Mouse (Mus musculus): ENCODE data around the gene Rad18. TPM values are rescaled to one million over a fixed set of nuclear protein-coding genes. Genes with fewer than 3 reads are reported as not detected.

The Rad18 gene
- total RNA-seq (2018; cell fraction: chromatin; rRNA removed), result 10 to 100 TPM in 24 of 26 experiments, 1 to 10 TPM in 2; 5.2 to 42.0 (median 17.1) TPM
- 1 to 10 TPM; 2.5 to 5.2 (median 3.6) TPM for total RNA-seq (2018; cell fraction: cytosol; rRNA removed)
- 10 to 100 TPM in 12 of 26 experiments, 1 to 10 TPM in 14; 4.6 to 27.3 (median 9.8) TPM for total RNA-seq (2018; cell fraction: nucleus; rRNA removed)
- polyA plus RNA-seq (2018), result 2.3 to 10.0 TPM (median 4.8 TPM) in 3 replicates

GRCm38 (mm10) chr6:112696056-112696950 lies at the start of gene Rad18:
Rad18 (minus strand) TSS chr6:112696686.
- Histone ChIP-seq H3K4me3 (ENCODE audit: inconsistent target) (peak within 1 kb of the TSS; percentile 62), H3K36me3 (ENCODE audit: inconsistent target) (no peaks in the 10 kb centered on the region), H3K27ac (peak within 1 kb of the TSS; percentile 48), H3K79me2 (ENCODE audit: inconsistent target) (peaks cover 31% of the 10 kb centered on the region)
- WGBS (ENCODE audit: missing documents), result under 1% methylated on average over 72 of the region's 77 CpGs

GRCm38 (mm10) chr6:112742297-112742696 lies 45.8 kb upstream of the Rad18 start:
- H3K36me3 ChIP-seq (ENCODE audit: inconsistent target), result no peaks in the 10 kb centered on the region
- H3K4me3 ChIP-seq (ENCODE audit: inconsistent target), result no peak overlapping the region
- no peak overlapping the region for H3K27ac ChIP-seq
- no peaks in the 10 kb centered on the region for H3K79me2 ChIP-seq (ENCODE audit: inconsistent target)
- 96% methylated on average over 2 of the region's 2 CpGs for WGBS (ENCODE audit: missing documents)

GRCm38 (mm10) chr6:112741766-112742165 lies 45.3 kb upstream of the Rad18 start:
- WGBS (ENCODE audit: missing documents), result 98% methylated on average over 5 of the region's 5 CpGs
- Histone ChIP-seq H3K27ac (no peak overlapping the region), H3K36me3 (ENCODE audit: inconsistent target) (no peaks in the 10 kb centered on the region), H3K79me2 (ENCODE audit: inconsistent target) (no peaks in the 10 kb centered on the region), H3K4me3 (ENCODE audit: inconsistent target) (no peak overlapping the region)

GRCm38 (mm10) chr6:112739635-112740034 lies 43.1 kb upstream of the Rad18 start:
- Histone ChIP-seq H3K27ac (peak overlapping the region; percentile 70), H3K36me3 (ENCODE audit: inconsistent target) (no peaks in the 10 kb centered on the region), H3K79me2 (ENCODE audit: inconsistent target) (no peaks in the 10 kb centered on the region), H3K4me3 (ENCODE audit: inconsistent target) (no peak overlapping the region)
- WGBS (ENCODE audit: missing documents), result 81% methylated on average over 3 of the region's 3 CpGs

GRCm38 (mm10) chr6:112738924-112739323 lies 42.4 kb upstream of the Rad18 start:
- H3K79me2 ChIP-seq (ENCODE audit: inconsistent target), result no peaks in the 10 kb centered on the region
- 27% methylated on average over 6 of the region's 6 CpGs for WGBS (ENCODE audit: missing documents)
- H3K4me3 ChIP-seq (ENCODE audit: inconsistent target), result no peak overlapping the region
- peak overlapping the region; percentile 70 for H3K27ac ChIP-seq
- no peaks in the 10 kb centered on the region for H3K36me3 ChIP-seq (ENCODE audit: inconsistent target)

- WGBS (ENCODE audit: missing documents), result 91% methylated on average over 3 of the region's 3 CpGs
- Histone ChIP-seq H3K27ac (no peak overlapping the region), H3K36me3 (ENCODE audit: inconsistent target) (no peaks in the 10 kb centered on the region), H3K79me2 (ENCODE audit: inconsistent target) (no peaks in the 10 kb centered on the region), H3K4me3 (ENCODE audit: inconsistent target) (no peak overlapping the region)
These were observed 40.0 kb upstream of the Rad18 start for GRCm38 (mm10) chr6:112736471-112736870.

- H3K4me3 ChIP-seq (ENCODE audit: inconsistent target), result no peak overlapping the region
- no peaks in the 10 kb centered on the region for H3K36me3 ChIP-seq (ENCODE audit: inconsistent target)
- H3K79me2 ChIP-seq (ENCODE audit: inconsistent target), result no peaks in the 10 kb centered on the region
- H3K27ac ChIP-seq, result no peak overlapping the region
- 94% methylated on average over 2 of the region's 2 CpGs for WGBS (ENCODE audit: missing documents)
These were observed 38.6 kb upstream of the Rad18 start for GRCm38 (mm10) chr6:112735054-112735453.

- H3K79me2 ChIP-seq (ENCODE audit: inconsistent target), result no peaks in the 10 kb centered on the region
- WGBS (ENCODE audit: missing documents), result 98% methylated on average over 5 of the region's 5 CpGs
- no peaks in the 10 kb centered on the region for H3K36me3 ChIP-seq (ENCODE audit: inconsistent target)
- H3K27ac ChIP-seq, result no peak overlapping the region
- H3K4me3 ChIP-seq (ENCODE audit: inconsistent target), result no peak overlapping the region
These were observed 37.5 kb upstream of the Rad18 start for GRCm38 (mm10) chr6:112733942-112734341.

GRCm38 (mm10) chr6:112732434-112732833 lies 35.9 kb upstream of the Rad18 start:
- no peaks in the 10 kb centered on the region for H3K36me3 ChIP-seq (ENCODE audit: inconsistent target)
- H3K27ac ChIP-seq, result no peak overlapping the region
- no peaks in the 10 kb centered on the region for H3K79me2 ChIP-seq (ENCODE audit: inconsistent target)
- WGBS (ENCODE audit: missing documents), result 97% methylated on average over 3 of the region's 3 CpGs
- no peak overlapping the region for H3K4me3 ChIP-seq (ENCODE audit: inconsistent target)

- Histone ChIP-seq H3K4me3 (ENCODE audit: inconsistent target) (no peak overlapping the region), H3K27ac (no peak overlapping the region), H3K36me3 (ENCODE audit: inconsistent target) (no peaks in the 10 kb centered on the region), H3K79me2 (ENCODE audit: inconsistent target) (no peaks in the 10 kb centered on the region)
- 94% methylated on average over 10 of the region's 10 CpGs for WGBS (ENCODE audit: missing documents)
These were observed 34.9 kb upstream of the Rad18 start for GRCm38 (mm10) chr6:112731386-112731785.

- peak overlapping the region; percentile 0; the same call in 1 of the 2 replicates for H3K4me3 ChIP-seq (ENCODE audit: inconsistent target)
- no peak overlapping the region for H3K27ac ChIP-seq
- 12% methylated on average over 4 of the region's 17 CpGs for WGBS (ENCODE audit: missing documents)
- H3K36me3 ChIP-seq (ENCODE audit: inconsistent target), result no peaks in the 10 kb centered on the region
- H3K79me2 ChIP-seq (ENCODE audit: inconsistent target), result no peaks in the 10 kb centered on the region
These were observed 32.4 kb upstream of the Rad18 start for GRCm38 (mm10) chr6:112728760-112729422.

GRCm38 (mm10) chr6:112725468-112725867 lies 29.0 kb upstream of the Rad18 start:
- H3K27ac ChIP-seq, result no peak overlapping the region
- 14% methylated on average over 4 of the region's 4 CpGs for WGBS (ENCODE audit: missing documents)
- no peak overlapping the region for H3K4me3 ChIP-seq (ENCODE audit: inconsistent target)
- no peaks in the 10 kb centered on the region for H3K36me3 ChIP-seq (ENCODE audit: inconsistent target)
- H3K79me2 ChIP-seq (ENCODE audit: inconsistent target), result no peaks in the 10 kb centered on the region

GRCm38 (mm10) chr6:112720409-112721080 lies 24.1 kb upstream of the Rad18 start:
- no peak overlapping the region for H3K4me3 ChIP-seq (ENCODE audit: inconsistent target)
- no peak overlapping the region for H3K27ac ChIP-seq
- H3K36me3 ChIP-seq (ENCODE audit: inconsistent target), result no peaks in the 10 kb centered on the region
- H3K79me2 ChIP-seq (ENCODE audit: inconsistent target), result no peaks in the 10 kb centered on the region
- 97% methylated on average over 5 of the region's 5 CpGs for WGBS (ENCODE audit: missing documents)

GRCm38 (mm10) chr6:112719983-112720382 lies 23.5 kb upstream of the Rad18 start:
- Histone ChIP-seq H3K4me3 (ENCODE audit: inconsistent target) (no peak overlapping the region), H3K27ac (no peak overlapping the region), H3K36me3 (ENCODE audit: inconsistent target) (no peaks in the 10 kb centered on the region), H3K79me2 (ENCODE audit: inconsistent target) (no peaks in the 10 kb centered on the region)
- 80% methylated on average over 1 of the region's 1 CpGs for WGBS (ENCODE audit: missing documents)

Data from macrophage (primary cell).